Mouse (Mus musculus) limb, embryonic 14.5 days (tissue): ENCODE measurements at regions not wholly inside any gene's neighbourhood (a gene's known extent, or its start where the extent isn't known, plus 50 kb on each side); places are given as distances from the start of the nearest gene placed in this dataset.
A peak's percentile ranks its signal among the peaks of the same experiment; 100 is the strongest.

ENCODE experiments used
- ATAC-seq: fragments of 200-750 bp; cut with Nextera tagmentation; 2 replicates; pipeline ENCODE4 v1.8.0; 2017; ENCODE audit warnings: low read depth, moderate number of reproducible peaks, moderate TSS enrichment; ENCODE audit not compliant: low FRiP score
- DNase-seq: peaks from one replicate; pipeline ENCODE4 v3.0.0-alpha.2; 2015; ENCODE audit warnings: low spot score
- H3K27ac ChIP-seq: fragments of 300-500 bp; sonication (generic); replicated peaks from 2 replicates; pipeline ENCODE4 v1.5.1; 2014; ENCODE audit warnings: low read depth, mild to moderate bottlenecking, low read length, moderate library complexity, mixed read lengths
- H3K27me3 ChIP-seq: fragments of 300-500 bp; sonication (generic); 2 replicates; pipeline ENCODE4 v1.6.1; 2014; ENCODE audit warnings: low read length, mixed read lengths; ENCODE audit not compliant: control insufficient read depth, insufficient read depth
- H3K36me3 ChIP-seq: fragments of 300-500 bp; sonication (generic); 2 replicates; pipeline ENCODE4 v1.6.1; 2014; ENCODE audit warnings: mild to moderate bottlenecking, low read length, moderate library complexity, mixed read lengths; ENCODE audit not compliant: control insufficient read depth, insufficient read depth
- H3K4me1 ChIP-seq: fragments of 300-500 bp; sonication (generic); 2 replicates; pipeline ENCODE4 v1.6.1; 2014; ENCODE audit warnings: antibody characterized with exemption, low read length, mixed read lengths; ENCODE audit not compliant: control insufficient read depth, insufficient read depth
- H3K4me2 ChIP-seq: fragments of 300-500 bp; sonication (generic); replicated peaks from 2 replicates; pipeline ENCODE4 v1.6.1; 2014; ENCODE audit warnings: low read depth, mild to moderate bottlenecking, low read length, moderate library complexity; ENCODE audit not compliant: severe bottlenecking
- H3K4me3 ChIP-seq: fragments of 300-500 bp; sonication (generic); replicated peaks from 2 replicates; pipeline ENCODE4 v1.5.1; 2014; ENCODE audit warnings: low read length
- H3K9ac ChIP-seq: fragments of 300-500 bp; sonication (generic); 2 replicates; pipeline ENCODE4 v1.6.1; 2014; ENCODE audit warnings: mild to moderate bottlenecking, low read depth, low read length, moderate library complexity; ENCODE audit not compliant: severe bottlenecking
- H3K9me3 ChIP-seq: fragments of 300-500 bp; sonication (generic); 2 replicates; pipeline ENCODE4 v1.6.1; 2016; ENCODE audit warnings: low read length; ENCODE audit not compliant: control insufficient read depth
- POLR2A ChIP-seq: fragments of 200-500 bp; IDR thresholded peaks from 2 replicates; pipeline ENCODE4 v1.8.0; 2012; ENCODE audit warnings: inconsistent platforms, mild to moderate bottlenecking, moderate library complexity, borderline replicate concordance; ENCODE audit not compliant: insufficient read depth, insufficient read length; ENCODE audit errors: extremely low read depth
- WGBS: fragments of 180-500 bp; shearing (Covaris S2); extraction: QIAGEN DNeasy Blood & Tissue Kit; methylation state at CpG from one replicate; pipeline ENCODE4 v1.1.7; 2014; 5-methylcytosine and 5-hydroxymethylcytosine counted together

DNA sequence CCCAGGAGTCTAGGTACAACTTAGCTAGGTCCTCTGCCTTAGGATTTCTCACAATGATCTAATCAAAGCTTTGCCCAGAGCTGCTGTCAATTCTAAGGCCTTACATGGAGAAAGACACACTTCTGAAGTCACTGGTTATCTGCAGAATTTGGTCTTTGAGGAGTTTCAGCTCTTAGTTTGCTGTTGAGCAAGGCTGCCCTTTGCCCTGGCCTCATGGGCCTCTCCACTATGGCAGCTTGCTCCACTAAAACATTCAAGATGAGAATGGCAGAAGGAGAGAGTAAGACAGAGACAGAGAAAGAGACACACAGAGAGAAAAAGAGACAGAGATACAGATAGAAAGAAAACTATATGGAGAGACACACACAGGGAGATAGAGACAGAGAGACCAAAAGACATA lies 75.7 kb downstream of the Rpusd4 start:
- DNase-seq, result no peak
- peaks cover 58% of the 10 kb centered on the region for H3K4me1 ChIP-seq
- H3K4me2 ChIP-seq, result no peak overlapping the region
- H3K9me3 ChIP-seq, result no peaks in the 10 kb centered on the region
- ATAC-seq, result no peak
- no peak overlapping the region for H3K4me3 ChIP-seq
- no peaks in the 10 kb centered on the region for H3K27me3 ChIP-seq
- H3K9ac ChIP-seq, result no peak overlapping the region
- no peaks in the 10 kb centered on the region for H3K36me3 ChIP-seq
- H3K27ac ChIP-seq, result peak overlapping the region; percentile 89
- no peak for TF ChIP-seq POLR2A

DNA sequence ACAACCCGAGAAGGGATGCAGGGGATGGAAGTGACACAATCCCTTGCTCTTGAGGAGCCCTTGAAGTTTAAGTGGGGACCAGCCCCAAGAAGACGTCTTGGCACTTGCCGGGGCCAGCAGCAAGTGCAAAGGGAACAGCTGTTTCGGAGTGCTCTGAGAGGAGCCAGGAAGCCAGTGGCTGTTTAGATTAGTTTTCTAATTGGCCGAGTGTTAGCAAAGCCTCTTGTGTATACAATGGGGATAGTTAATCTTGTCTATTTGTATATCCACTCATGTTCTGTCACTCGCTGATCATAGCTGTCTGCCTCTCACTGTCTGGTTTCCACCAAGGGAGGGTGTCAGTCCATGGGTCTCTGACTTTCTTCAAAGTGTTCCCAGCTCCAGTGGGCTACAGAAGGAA lies 76.6 kb upstream of the Cdon start:
- Histone ChIP-seq H3K4me2 (no peak overlapping the region), H3K36me3 (no peaks in the 10 kb centered on the region), H3K9ac (no peak overlapping the region), H3K4me1 (peaks cover 48% of the 10 kb centered on the region), H3K4me3 (no peak overlapping the region), H3K27me3 (no peaks in the 10 kb centered on the region), H3K9me3 (no peaks in the 10 kb centered on the region), H3K27ac (no peak overlapping the region)
- 28% methylated on average over 6 of the region's 6 CpGs for WGBS
- DNase-seq (no peak), ATAC-seq (no peak)
- TF ChIP-seq POLR2A, result no peak

DNA sequence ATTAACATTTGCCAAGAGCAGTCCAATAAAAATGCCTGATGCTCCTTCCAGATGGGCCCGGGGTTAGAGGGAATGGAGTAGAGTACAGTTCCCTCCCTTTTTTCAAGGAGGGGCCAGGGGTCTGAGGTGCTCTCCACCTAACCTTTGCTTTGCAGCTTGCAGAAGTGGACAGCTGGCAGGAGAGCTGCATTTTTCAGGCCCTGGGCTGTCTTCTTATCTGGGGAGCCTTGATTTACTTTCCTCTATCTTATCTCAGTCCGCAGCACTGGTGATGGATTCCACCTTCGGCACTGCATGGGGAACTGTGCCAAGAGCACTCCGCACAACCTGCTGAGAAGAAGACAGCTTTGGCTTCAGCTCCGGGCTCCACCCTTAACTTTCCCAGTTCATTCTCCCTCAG lies 74.5 kb upstream of the Cdon start:
- Histone ChIP-seq H3K36me3 (no peaks in the 10 kb centered on the region), H3K27ac (no peak overlapping the region), H3K27me3 (no peaks in the 10 kb centered on the region), H3K4me1 (peaks cover 28% of the 10 kb centered on the region), H3K9me3 (no peaks in the 10 kb centered on the region), H3K4me3 (no peak overlapping the region), H3K9ac (no peak overlapping the region), H3K4me2 (no peak overlapping the region)
- ATAC-seq, result 0 out of 2 replicates have a peak, but pooled peaks have one; percentile 24
- 30% methylated on average over 5 of the region's 5 CpGs for WGBS
- TF ChIP-seq POLR2A, result no peak
- DNase-seq, result peak; percentile 38

DNA sequence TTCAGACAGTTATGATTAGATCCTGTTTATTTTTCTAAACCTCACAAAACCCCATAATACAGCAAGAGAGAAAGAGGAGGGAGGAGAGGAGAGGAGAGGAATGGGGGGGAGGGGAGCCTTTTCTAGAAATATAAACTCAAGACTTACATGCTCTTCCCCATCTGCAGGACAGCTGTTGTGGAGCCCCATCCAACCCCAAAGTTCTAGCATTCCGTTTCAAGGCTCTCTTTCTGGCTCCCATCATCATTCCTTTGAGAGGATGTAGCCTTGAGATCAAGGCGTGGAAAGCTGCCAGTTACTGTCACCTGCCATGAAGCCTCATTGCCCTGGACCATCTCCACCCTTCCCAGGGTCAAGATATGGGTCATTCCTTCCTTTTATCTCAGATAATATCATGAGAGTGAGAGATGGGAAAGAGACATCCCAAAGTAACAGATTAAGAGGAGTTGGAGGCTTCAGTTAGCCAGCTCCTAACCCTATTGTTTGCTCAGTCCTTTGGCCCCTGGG lies 70.8 kb upstream of the Cdon start:
- ATAC-seq, result no peak

DNA sequence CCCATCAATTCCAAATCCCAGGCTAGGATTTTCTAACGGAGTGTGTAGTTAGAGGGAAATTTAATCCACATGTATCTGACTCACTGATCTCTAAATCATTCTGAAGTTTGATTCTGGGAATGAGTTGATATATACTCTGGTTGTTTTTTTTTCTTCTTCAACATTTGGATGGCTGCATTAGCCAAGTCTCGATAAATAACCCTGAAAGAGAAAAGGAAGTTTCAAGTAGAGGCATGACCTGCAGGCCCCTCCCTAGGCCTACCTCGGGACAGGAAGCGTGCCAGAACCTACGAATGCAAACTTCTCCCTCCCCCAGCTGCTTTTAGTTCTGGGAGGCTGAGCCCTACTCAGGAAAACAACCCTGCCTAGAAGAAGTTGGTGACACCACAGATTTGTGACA lies 69.4 kb upstream of the Cdon start:
- peaks cover 15% of the 10 kb centered on the region for H3K4me1 ChIP-seq
- no peak overlapping the region for H3K9ac ChIP-seq
- no peak overlapping the region for H3K4me3 ChIP-seq
- H3K9me3 ChIP-seq, result no peaks in the 10 kb centered on the region
- no peak overlapping the region for H3K27ac ChIP-seq
- ATAC-seq, result no peak
- peak; percentile 23 for DNase-seq
- H3K27me3 ChIP-seq, result no peaks in the 10 kb centered on the region
- WGBS, result 41% methylated on average over 5 of the region's 5 CpGs
- TF ChIP-seq POLR2A, result no peak
- H3K36me3 ChIP-seq, result no peaks in the 10 kb centered on the region
- no peak overlapping the region for H3K4me2 ChIP-seq

More for the DNA sequence above, 70.8 kb upstream of the Cdon start:
- no peaks in the 10 kb centered on the region for H3K9me3 ChIP-seq
- H3K4me1 ChIP-seq, result peaks cover 16% of the 10 kb centered on the region
- DNase-seq, result peak; percentile 24
- H3K4me3 ChIP-seq, result no peak overlapping the region
- no peak overlapping the region for H3K9ac ChIP-seq
- H3K36me3 ChIP-seq, result no peaks in the 10 kb centered on the region
- no peaks in the 10 kb centered on the region for H3K27me3 ChIP-seq
- no peak for TF ChIP-seq POLR2A
- H3K27ac ChIP-seq, result no peak overlapping the region
- WGBS, result 64% methylated on average over 2 of the region's 2 CpGs
- H3K4me2 ChIP-seq, result no peak overlapping the region
